Mouse (Mus musculus) C2C12 (cell line): ENCODE measurements around the gene Pip5k1c. TPM values are rescaled to one million over a fixed set of nuclear protein-coding genes. Genes with fewer than 3 reads are reported as not detected.

Experiments used
- H3K27me3 ChIP-seq: one replicate; pipeline ENCODE4 v1.6.1; 2011; ENCODE audit not compliant: control insufficient read depth, insufficient read depth, insufficient read length
- H3K36me3 ChIP-seq: one replicate; pipeline ENCODE4 v1.6.1; 2011; ENCODE audit not compliant: control insufficient read depth, insufficient read depth
- H3K4me3 ChIP-seq: one replicate; pipeline ENCODE4 v1.5.1; 2011; ENCODE audit warnings: mild to moderate bottlenecking, control low read depth; ENCODE audit not compliant: poor library complexity, insufficient read depth, severe bottlenecking
- H3K79me2 ChIP-seq: one replicate; pipeline ENCODE4 v1.6.1; 2011; ENCODE audit not compliant: control insufficient read depth, insufficient read depth
- H3K79me3 ChIP-seq: one replicate; pipeline ENCODE4 v1.6.1; 2011; ENCODE audit warnings: low read depth, control low read depth
- H3ac ChIP-seq: one replicate; pipeline ENCODE3; 2011; ENCODE audit warnings: low read depth; ENCODE audit not compliant: control insufficient read depth, insufficient read length
- CEBPB ChIP-seq: IDR thresholded peaks from one replicate; pipeline ENCODE4 v1.6.1; 2011; ENCODE audit warnings: low read depth, mild to moderate bottlenecking, control low read depth, moderate library complexity
- CTCF ChIP-seq: IDR thresholded peaks from one replicate; pipeline ENCODE4 v1.5.1; 2011; ENCODE audit not compliant: control insufficient read depth, insufficient read depth, insufficient read length
- FOSL1 ChIP-seq: IDR thresholded peaks from one replicate; pipeline ENCODE4 v1.8.0; 2011; ENCODE audit warnings: mild to moderate bottlenecking, low read length; ENCODE audit not compliant: poor library complexity, insufficient read depth, severe bottlenecking
- MAX ChIP-seq: IDR thresholded peaks from one replicate; pipeline ENCODE4 v1.6.1; 2011; ENCODE audit warnings: mild to moderate bottlenecking, control low read depth
- MYOD1 ChIP-seq: IDR thresholded peaks from one replicate; pipeline ENCODE4 v1.6.1; 2011; ENCODE audit warnings: low read depth; ENCODE audit not compliant: control insufficient read depth, insufficient read length
- MYOG ChIP-seq: IDR thresholded peaks from one replicate; pipeline ENCODE4 v1.6.1; 2011; ENCODE audit not compliant: control insufficient read depth, insufficient read length; ENCODE audit errors: extremely low read depth
- USF1 ChIP-seq: IDR thresholded peaks from one replicate; pipeline ENCODE4 v1.6.1; 2011; ENCODE audit warnings: low read depth, mild to moderate bottlenecking, control low read depth, moderate library complexity
- polyA plus RNA-seq: library from polyadenylated mRNA; unstranded; fragments of >200 nt; fragmentation: generic; extraction: Trizol; gene quantifications from one replicate; pipeline ENCODE4 v1.2.1, GENCODE M21; 2012; ENCODE audit warnings: missing spikeins

Pip5k1c gene
- polyA plus RNA-seq, 1 experiment: 33.3 TPM

GRCm38 (mm10) chr10:81325781-81326180 lies 33.0 kb downstream of the Pip5k1c start:
- Histone ChIP-seq H3ac (no peak overlapping the region), H3K27me3 (no peaks in the 10 kb centered on the region), H3K36me3 (peaks cover 50% of the 10 kb centered on the region), H3K79me2 (peaks cover 30% of the 10 kb centered on the region), H3K79me3 (peaks cover 20% of the 10 kb centered on the region), H3K4me3 (no peak overlapping the region)
- no peak for TF ChIP-seq MYOD1
- TF ChIP-seq MYOG: no peak
- no peak for TF ChIP-seq CTCF
- TF ChIP-seq MAX: no peak
- TF ChIP-seq FOSL1: no peak
- TF ChIP-seq CEBPB: no peak
- no peak for TF ChIP-seq USF1

DNA sequence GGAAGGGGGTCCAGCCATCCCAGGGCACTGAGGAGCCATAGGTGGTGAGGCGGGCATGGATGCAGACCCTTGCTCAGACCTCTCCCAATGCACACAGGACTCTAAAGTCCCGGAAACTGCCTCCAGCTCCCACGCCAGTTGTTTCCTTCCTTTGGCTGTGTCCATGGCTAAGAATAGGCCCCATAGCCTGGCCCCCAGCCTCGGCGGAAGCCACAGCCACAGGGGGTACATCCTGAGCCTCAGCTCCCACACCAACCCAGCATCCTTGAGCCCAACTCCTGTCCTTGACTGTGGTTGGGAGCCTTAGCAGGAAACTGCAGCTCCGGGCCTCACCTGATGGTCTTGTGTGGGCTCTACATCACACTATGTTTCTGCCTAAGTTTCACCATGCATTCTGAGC lies 34.1 kb downstream of the Pip5k1c start:
- Histone ChIP-seq H3K4me3 (no peak overlapping the region), H3K36me3 (peaks cover 50% of the 10 kb centered on the region), H3K79me3 (peaks cover 14% of the 10 kb centered on the region), H3K27me3 (no peaks in the 10 kb centered on the region), H3ac (no peak overlapping the region), H3K79me2 (peaks cover 21% of the 10 kb centered on the region)
- no peak for TF ChIP-seq MYOD1
- no peak for TF ChIP-seq MYOG
- TF ChIP-seq FOSL1: no peak
- no peak for TF ChIP-seq USF1
- no peak for TF ChIP-seq CEBPB
- TF ChIP-seq MAX: no peak
- TF ChIP-seq CTCF: no peak

DNA sequence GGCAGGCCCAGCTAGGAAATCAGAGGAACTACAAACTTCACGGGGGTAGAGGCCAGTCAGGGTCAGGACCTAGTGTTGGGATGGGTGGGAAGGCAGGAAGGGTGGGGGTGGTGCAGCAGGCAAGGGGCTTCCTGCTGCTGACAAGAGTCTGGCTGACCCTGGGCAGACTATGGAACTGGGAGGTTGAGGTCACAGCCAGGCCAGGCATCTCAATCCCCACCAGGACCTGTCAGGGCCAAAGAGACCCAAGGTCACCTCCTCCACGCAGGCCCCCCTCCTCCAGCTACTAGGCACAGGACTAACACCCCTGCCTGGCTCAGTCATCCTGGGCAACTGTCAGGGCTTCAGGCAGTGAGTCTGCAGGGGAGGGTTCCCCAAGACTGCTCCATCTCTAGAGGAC lies 35.2 kb downstream of the Pip5k1c start:
- Histone ChIP-seq H3K79me2 (peaks cover 10% of the 10 kb centered on the region), H3K27me3 (no peaks in the 10 kb centered on the region), H3ac (no peak overlapping the region), H3K4me3 (no peak overlapping the region), H3K79me3 (peaks cover 4% of the 10 kb centered on the region), H3K36me3 (peaks cover 40% of the 10 kb centered on the region)
- TF ChIP-seq MAX (no peak), FOSL1 (no peak), USF1 (no peak), MYOD1 (no peak), CEBPB (no peak), CTCF (no peak), MYOG (no peak)

- Histone ChIP-seq H3K4me3 (no peak within 1 kb of the TSS), H3K27me3 (no peaks in the 10 kb centered on the region)
Observed at GRCm38 (mm10) chr10:81328386-81328785, 35.6 kb downstream of the Pip5k1c start, which contains the start of gene Tbxa2r. Tbxa2r (plus strand) TSS chr10:81328731.

GRCm38 (mm10) chr10:81329194-81329975 lies 36.6 kb downstream of the Pip5k1c start:
- Histone ChIP-seq H3K4me3 (no peak overlapping the region), H3K36me3 (peaks cover 27% of the 10 kb centered on the region), H3K27me3 (no peaks in the 10 kb centered on the region), H3K79me2 (no peaks in the 10 kb centered on the region), H3ac (no peak overlapping the region), H3K79me3 (peaks cover 1% of the 10 kb centered on the region)
- no peak for TF ChIP-seq MYOG
- TF ChIP-seq USF1: no peak
- no peak for TF ChIP-seq MAX

More at GRCm38 (mm10) chr10:81328386-81328785, 35.6 kb downstream of the Pip5k1c start, which contains the start of gene Tbxa2r:
- Histone ChIP-seq H3K79me2 (peaks cover 6% of the 10 kb centered on the region), H3K79me3 (peaks cover 2% of the 10 kb centered on the region), H3K36me3 (peaks cover 36% of the 10 kb centered on the region), H3ac (no peak within 1 kb of the TSS)
- no peak for TF ChIP-seq CTCF
- TF ChIP-seq MAX: no peak
- TF ChIP-seq MYOD1: no peak
- TF ChIP-seq FOSL1: no peak
- no peak for TF ChIP-seq MYOG
- no peak for TF ChIP-seq CEBPB
- TF ChIP-seq USF1: no peak

DNA sequence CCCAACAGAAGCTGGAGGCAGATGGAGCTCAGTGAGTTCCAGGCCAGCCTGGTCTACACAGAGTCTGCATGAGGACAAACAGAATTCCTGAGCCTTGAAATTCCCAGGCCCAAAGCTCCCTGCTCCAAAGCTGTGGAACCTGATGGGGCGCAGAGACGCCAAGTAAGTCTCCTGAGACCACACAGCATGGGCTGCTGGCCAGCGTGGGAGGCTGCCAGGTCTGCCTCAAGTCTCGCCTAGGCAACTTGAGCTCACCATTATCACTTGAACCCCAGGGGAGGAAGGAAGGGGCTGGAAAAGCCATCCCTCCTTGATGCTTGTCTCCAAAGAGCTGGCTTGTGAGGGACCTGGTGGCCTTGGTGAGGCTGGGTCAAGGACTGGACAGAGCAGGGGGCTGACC lies 37.2 kb downstream of the Pip5k1c start:
- H3K79me2 ChIP-seq: no peaks in the 10 kb centered on the region
- peaks cover 21% of the 10 kb centered on the region for H3K36me3 ChIP-seq
- H3ac ChIP-seq: no peak overlapping the region
- TF ChIP-seq USF1 (no peak), FOSL1 (no peak), MAX (no peak), MYOD1 (no peak), CTCF (no peak), CEBPB (no peak), MYOG (no peak)
- H3K27me3 ChIP-seq: no peaks in the 10 kb centered on the region
- H3K79me3 ChIP-seq: no peaks in the 10 kb centered on the region
- no peak overlapping the region for H3K4me3 ChIP-seq
